Mouse (Mus musculus) bone marrow macrophage, adult 2 months (primary cell): ENCODE data around the gene Nmt1.

ENCODE experiments used
- CTCF ChIP-seq: IDR thresholded peaks from 2 replicates; pipeline ENCODE4 v1.5.1; 2012; ENCODE audit warnings: low read depth, mild to moderate bottlenecking, low read length, moderate library complexity
- POLR2A ChIP-seq: IDR thresholded peaks from 2 replicates; pipeline ENCODE4 v1.6.1; 2012; ENCODE audit warnings: mild to moderate bottlenecking, low read depth, low read length, borderline replicate concordance

DNA sequence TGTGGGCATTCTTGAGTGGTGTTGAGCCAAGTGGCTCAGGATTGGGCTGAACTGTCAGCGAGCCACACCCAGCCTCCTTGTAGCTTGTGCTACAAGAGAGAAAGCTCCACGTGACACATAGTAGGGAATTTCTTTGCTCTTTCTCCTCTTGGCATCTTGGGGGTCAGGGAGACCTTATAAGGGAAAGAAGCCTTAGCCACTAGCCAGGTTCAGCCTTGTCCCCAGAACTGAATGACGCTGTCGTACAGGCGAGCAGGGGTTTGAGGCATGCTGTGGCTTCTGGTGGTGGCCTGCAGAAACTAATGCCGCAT is 39.0 kb downstream of the Nmt1 start:
- TF ChIP-seq CTCF (no peak), POLR2A (no peak)
